Mouse (Mus musculus) spleen, postnatal 36 days (tissue): ENCODE data around the gene Sema3a.

Experiments used
- DNase-seq, 2 experiments: peaks; one replicate each; pipeline ENCODE4 v3.0.0; 2022; ENCODE audit warnings: low spot score in 2 of 2, mixed read lengths in 1 of 2

Sema3a gene

DNA sequence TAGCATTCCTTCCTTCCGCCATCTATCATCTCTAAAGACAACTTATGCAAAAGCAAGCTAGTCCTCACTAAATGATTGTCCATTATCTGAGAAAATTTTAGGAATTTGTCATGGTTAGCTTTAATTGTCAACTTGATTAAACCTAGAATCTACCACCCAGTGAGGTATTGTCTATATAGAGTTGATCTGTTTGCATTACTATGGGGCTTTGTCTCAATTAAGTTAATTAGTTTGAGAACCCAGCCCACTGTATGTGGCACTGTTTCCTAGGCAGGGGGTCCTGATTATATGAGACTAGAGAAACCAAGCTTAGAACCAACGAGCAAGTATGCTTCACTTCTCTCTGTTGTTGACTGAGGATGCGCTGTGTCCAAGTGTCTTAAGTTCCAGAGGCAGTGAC, 194.9 kb downstream of the Sema3a start:
- DNase-seq, result no peak

DNA sequence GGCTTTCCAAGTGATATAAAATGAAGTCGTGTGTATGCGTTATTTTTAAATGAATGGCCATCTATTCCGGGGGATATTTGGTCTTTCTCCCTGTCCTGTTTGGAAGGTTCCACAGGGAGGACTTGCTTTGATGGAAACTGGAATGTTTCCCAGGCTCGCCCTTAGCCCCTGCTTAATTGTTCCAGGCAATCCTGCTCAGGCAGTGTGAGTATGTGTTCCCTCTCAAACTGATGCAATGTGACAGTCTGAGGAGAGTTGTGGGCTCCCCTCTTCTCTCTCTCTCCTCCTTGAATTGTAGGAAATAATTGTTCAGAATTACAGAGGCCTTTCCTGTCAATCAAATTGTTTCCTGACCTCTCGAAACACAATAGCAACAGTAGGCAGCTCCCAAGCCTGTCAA, 202.1 kb downstream of the Sema3a start:
- DNase-seq, result no peak

DNA sequence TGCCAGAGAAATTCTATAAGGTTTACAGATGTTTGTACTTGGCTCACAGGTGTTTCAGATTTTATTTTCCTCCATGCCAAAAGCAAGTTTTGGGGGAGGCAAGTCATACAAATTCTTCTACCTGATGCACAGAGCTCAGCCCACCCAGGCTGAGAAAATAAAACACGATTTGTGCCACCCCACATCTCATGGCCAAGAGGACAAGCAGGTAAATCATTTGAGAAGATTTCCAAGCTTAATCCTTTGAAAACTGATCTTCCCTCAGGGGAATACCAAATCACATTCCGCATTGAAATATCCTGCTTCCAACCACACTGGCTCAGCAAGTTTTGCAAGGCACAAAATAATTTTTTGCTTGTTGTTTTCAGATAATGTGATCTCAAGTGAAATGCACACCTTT, 206.2 kb downstream of the Sema3a start:
- DNase-seq, result no peak

DNA sequence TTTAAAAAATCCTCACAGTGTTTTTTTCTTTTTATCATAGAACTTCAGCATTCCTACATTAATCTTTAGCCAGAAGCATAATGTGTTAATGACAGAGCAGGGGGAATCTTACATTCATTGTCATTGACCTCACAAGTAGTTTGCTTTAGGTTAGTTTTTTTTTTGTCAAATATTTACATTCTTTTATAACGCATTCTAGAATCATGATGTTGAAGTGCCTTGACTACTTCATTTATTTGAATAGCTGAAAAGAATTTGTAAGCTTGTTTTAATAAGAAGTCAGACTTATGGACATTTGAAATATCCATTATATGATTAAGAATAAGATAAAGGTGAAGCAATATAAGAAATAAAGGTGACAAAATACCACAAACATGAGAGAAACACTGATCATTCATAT, 212.5 kb downstream of the Sema3a start:
- DNase-seq, result no peak

DNA sequence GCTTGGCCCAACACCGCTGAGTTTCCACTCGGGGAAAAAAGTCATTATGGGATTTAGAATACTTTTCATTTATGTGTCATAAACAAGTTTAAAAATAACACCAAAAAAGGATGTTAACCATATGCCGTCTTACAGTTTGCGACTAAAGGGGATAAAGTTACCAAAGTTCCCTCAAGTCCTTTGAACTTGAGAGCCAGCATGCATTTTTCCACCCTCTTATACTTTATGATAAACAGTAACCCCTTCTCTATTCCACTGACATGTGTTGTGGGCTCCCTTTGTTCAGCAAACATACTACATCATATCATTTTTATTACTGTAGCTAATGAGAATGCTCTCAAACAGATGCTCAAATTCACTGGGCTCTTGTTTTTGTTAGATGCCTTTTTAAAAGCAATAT, 221.9 kb downstream of the Sema3a start:
- no peak for DNase-seq

DNA sequence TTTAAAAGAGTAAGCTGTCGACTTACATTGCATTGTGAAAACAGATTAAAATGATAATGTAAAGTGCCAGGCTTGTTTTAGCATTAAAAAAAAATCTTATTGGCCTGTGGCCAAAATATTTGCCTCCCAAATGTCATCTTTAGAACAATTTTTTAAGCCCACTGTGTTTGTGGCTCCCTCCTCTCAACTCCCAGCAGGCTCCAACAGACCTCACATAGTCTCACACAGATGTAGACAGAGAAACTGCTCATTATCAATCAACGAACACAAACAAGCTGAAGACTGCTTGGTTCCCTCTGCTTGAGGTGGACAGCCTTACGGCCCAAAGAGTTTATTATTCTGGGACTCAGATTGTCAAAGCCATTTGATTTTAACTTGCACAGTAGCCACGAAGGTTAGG, 226.4 kb downstream of the Sema3a start:
- DNase-seq, result no peak

DNA sequence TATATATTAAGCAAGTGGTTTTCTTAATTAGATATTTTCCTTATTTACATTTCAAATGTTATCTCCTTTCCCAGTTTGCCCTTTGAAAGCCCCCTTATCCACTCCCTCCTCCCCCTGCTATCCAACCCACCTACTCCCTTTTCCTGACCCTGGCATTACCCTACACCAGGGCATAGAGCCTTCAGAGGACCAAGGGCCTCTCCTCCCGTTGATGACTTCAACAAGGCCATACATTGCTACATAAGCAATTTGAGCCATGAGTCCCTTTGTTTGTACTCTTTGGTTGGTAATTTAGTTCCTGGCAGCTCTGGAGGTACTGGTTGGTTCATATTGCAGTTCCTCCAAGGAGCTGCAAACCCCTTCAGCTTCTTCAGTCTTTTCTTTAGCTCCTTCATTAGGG, 227.8 kb downstream of the Sema3a start:
- no peak for DNase-seq

DNA sequence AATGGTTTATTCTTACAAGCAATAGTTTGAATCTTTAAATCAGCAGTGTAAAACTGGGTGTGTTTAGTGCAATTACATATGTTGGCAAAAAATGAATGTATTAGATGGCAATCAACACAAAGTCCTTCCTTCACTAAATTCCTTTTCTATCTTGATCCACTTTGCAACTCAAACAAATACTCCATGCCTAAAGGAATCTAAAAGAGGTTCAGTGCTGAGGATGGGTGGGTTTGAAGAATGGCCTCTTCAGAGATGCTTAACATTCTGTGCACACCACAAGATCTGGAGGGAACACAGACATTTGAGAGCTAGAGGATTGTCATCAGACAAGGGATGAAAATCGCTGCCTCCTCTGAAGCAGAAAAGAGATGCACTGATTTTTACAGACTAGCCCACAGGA, 228.3 kb downstream of the Sema3a start:
- no peak for DNase-seq

DNA sequence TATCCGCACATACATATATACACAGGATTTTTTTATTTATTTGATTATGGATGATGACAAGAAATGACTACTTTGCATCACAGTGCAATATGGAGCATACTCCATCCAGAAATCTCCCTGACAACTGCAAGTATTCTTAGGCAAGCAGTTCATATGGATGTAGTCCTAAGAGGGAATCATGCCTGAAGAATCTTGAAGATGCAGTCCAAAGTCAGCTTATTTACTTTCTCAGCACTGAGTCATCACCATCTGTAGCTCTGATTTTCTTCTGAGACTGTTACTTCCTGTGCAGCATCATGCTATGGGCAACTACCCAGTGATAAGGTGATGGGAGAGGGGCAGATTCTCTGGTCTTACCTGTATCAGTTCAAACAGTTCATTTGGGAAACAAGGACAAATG, 229.7 kb downstream of the Sema3a start:
- no peak for DNase-seq

DNA sequence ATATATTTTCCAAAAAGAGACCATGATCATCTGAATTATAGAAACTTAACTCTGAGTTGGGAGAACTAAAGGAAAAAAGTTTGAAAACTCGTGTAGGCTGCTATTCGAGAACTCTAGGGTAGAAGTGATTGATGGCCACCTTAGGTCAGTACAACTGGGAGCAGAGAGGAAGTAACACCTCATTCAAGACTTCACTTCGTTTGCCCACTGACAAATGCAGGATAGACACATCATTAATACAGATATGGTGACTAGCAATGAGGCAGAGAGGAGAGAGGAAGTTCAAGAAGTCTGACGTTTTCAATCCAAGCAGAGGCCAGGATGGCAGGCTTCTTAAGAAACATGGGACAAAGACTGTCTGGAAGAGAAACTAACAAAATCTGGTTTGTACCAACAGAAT, 233.6 kb downstream of the Sema3a start:
- DNase-seq, result no peak

DNA sequence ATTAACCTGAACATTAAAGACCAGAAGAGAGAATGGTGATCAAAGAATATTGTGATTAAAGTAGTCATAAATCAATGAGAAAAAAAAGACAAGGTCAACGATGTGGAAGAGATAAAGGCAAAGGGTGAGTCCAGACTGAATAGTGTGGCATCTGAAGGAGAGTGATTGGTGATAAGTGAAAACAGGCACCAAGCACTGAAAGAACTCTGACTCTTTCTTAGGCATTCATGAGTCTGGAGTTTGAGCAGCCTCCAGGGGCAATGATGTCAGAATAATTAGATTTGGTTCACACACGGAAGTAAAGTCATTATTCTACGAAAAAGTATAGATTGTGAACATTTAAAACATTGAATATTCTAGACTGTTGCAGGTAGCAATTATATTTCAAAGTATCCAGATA, 235.5 kb downstream of the Sema3a start:
- no peak for DNase-seq

DNA sequence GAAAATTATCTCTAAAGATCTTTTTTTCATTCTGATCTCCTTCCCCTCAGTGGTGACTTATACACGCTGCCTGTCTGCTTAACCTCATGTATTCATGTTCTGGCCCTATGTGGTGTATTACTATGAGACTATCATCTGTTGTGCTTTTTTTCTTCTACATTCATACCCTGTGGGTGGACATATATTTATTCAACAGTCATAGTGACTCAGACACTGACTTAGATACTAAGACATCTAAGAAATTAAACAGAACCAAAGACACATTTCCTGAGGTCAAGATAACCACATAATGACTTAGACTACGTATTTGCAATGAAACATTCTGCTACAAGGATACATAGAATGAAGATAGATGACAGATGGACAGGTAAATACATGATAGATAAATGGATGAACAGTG, 239.9 kb downstream of the Sema3a start:
- no peak for DNase-seq

DNA sequence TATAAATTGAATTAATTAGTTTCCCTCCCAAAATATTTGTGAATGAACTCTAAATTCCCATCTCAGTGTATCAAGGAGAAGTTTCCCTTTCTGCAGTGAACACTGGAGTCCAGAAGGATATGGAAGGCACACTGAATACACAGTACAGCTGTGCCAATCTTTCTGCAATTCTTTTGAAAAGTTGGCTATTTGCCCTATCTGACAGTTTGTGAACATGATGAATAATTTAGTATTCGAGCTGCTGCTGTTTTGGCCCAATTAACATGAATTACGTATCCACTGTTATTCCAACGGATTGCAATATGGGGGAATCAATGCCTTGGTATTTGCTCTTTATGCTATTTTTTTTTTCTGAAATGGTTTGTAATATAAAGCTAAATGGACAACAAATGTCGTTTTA, 254.0 kb downstream of the Sema3a start:
- no peak for DNase-seq

DNA sequence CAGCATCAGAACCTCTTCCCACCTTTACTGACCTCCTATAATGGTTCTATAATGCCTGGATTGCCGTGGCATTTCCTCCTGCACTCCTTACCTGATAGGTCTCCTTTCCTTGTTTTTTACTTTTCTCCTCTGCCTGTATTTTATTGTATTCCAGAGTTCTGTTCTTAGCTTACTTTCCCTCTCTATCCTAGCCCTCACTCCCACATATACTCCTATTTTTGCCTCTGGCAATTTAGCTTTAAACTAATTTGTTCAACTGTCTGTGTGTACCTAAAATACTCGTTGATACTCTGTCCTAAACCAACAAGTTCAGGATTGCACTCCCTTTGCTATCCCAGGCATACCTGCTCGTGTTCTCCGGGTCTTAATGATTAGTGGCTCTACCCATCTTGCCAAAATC, 258.8 kb downstream of the Sema3a start:
- DNase-seq, result no peak

DNA sequence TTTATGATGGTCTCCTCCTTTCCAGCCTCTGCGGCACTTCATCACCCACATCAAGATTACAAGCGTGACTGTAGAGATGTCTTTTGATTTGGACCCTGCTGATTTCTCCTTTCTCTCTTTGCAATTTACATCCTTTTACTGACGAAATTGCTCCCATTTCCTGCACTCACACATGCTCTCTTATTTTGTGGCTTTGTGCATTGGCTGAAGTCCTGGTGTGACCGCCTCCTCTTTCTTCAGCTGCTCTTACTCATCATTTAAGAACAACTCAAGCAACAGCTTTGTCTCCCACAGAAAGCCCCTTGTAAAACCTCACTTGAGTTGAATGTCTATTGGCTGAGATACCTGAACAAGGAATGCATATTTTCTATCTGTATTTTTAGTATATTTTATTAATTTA, 259.5 kb downstream of the Sema3a start:
- DNase-seq, result no peak

DNA sequence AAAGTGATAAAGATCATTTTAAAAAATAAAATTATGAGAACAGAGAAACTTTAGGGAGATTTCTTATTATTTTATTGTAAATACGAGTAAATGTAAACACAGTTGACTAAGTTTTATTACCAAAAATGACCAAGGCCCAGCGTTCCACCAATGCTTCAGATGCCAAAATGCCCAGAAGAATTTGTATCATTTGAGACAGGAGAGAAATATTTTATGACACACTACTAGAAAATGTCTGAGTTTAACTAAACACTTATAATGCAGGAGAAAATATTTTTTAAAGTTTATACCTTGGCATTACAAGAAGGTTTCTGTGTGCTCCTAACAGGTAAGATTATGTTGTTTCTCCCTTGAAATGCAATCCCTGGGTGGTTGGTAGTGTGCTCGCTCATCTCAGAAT, 261.4 kb downstream of the Sema3a start:
- no peak for DNase-seq

DNA sequence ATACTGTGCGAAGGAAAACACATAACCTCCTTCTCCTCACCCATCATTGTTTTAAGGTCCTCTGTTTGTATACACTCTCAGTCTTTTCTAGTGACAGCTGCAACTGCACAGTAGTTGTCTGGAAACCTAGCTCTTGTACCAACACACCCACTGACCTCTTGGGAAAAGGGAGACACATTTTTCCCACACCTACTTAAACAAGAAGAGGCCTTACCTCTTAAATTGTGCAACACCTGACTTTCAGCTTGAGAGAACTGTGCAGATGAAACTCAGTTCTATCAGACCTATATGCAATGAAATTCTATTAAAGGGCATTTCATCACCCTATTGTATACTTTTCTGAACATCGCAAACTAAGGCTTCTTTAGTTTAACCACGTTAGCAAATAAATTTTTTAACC, 262.5 kb downstream of the Sema3a start:
- DNase-seq, result no peak

DNA sequence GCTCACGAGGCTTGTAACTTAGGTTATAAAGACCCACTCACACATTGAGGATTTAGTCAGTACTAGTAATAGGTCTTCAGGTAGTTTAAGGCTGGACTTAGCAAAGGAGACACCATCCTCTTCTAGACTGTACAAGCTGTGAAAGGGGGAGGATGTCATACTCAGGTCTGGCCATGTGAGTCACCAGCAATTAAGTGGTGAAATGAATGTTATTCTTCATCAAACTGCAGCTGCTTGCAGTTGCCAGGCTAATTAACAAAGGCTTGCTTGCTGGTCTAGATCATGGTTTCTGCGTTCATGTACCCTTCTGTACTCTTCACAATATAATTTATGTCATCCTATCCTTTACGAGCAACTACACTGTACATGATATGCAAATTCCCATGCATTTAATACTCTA, 264.8 kb downstream of the Sema3a start:
- DNase-seq, result no peak

DNA sequence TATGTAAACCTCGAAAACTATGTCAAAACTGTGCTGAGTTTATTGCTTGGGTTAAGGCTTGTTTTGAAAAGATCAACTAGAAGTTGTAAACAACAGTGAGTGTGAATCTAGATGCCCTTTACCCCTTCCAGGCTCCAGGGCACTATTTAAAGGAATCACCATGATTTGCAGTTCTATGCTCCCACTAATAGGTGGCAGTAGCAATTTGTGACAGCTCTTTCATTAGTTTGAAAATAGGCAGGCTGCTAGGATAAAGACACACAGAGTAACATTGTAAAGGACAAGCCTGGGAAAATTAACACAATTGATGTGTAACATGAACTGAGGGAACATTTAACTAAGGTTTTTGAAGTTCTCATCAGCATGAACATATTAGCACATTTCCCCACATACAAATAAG, 280.2 kb downstream of the Sema3a start:
- no peak for DNase-seq

DNA sequence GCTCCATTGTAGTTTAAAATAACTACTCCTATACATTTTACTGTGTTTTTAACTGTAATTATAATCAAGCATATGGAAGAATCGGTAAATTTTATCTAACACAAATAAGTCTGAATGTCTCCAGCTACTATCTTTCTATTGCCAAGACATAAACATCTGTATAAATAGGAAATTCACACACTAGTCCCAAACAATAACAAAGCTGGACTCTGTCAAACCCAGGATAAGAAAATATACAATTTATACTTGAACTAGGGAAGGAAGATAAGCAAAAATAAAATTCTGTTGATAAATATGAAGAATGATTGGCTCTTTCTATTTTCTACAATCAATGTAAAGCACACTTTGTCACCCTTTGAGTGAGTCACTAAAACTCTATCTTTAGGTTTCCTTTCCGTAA, 280.9 kb downstream of the Sema3a start:
- no peak for DNase-seq

DNA sequence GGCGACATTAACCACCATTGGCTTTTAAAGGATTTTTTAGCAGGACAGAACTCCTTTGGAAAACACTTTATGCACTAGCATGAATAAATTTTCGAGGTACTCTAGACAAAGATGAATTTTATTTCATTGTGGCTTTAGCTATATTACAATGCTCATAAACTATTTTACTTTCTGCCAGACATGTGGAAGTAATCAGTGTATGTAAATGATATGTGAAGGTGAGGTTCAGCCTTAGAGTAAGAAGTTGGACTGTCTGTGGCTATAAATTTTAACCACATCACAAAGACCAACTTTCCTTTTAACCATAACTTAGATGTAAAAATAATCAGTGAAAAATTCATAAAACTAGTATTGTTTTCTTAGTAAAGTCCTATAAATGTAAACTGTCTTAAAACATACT, 286.7 kb downstream of the Sema3a start:
- no peak for DNase-seq

DNA sequence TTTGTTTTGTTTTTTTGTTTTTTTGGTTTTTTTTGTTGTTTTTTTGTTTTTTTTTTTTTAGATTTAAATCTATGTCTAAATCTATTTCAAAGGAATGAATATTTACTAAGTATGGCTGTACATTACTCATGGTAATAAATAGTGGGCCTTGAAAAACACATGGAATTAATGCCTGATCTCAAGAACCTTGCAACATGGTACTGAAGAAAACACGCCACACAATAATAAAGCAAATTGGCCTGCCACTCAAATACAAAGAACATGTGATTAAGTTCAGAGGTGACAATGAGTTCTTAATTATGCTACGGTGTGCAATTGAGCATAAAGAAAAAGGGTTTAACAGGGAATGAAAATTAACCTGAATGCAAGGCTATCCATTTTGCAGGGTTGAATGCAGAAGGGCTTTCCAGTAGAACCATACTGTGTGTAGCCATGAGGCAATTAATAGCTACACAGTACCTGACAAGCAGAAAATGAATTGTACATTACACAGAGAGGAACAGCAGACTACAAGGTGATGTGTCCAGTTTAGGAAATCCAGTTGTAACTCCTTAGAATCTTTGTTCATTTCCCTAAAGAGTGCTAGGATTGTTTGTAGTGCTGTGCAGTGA, 288.8 kb downstream of the Sema3a start:
- no peak for DNase-seq

DNA sequence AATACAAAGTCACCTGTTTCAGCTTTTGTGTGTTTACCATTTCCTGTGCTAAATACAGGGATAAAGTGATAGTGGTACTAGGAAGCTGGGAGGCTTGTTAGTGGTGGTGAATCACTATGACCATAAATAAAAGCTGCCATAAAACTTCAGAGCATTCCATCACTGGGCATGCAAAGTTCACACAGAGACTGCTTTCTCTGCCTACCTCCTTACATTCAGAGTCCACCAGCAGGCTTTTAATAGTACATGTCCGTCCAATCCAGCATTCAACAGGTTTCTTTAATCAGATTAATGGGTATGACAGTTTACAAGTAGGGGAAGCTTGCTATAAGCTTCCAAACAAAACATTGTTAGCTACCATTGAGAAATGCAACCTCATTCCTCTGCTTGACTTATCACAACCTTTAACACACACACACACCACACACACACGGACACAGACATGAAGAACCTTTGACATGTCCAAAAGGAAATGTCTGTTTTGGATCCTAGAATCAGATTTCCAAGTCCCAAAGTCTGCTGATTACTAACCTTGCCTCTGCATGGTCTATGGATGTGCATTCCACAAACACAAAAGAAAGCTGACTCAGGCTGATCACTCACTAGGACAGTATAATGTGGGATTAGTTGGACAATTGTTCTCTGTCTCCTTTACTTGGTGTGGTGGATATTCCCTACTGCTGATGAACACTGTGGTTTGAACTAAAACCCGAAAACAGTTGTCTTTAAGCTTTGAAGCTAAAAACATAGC, 291.9 kb downstream of the Sema3a start:
- DNase-seq, result no peak
